Mouse (Mus musculus) midbrain, postnatal 0 days (tissue): ENCODE results near the gene Ociad1. TPM values are rescaled to one million over a fixed set of nuclear protein-coding genes. Genes with fewer than 3 reads are reported as not detected.

Source experiments
- ATAC-seq: fragments of 200-750 bp; cut with Nextera tagmentation; 2 replicates; pipeline ENCODE4 v1.8.0; 2017; ENCODE audit warnings: moderate number of reproducible peaks, mild to moderate bottlenecking, moderate TSS enrichment, moderate library complexity; ENCODE audit not compliant: low FRiP score
- DNase-seq: peaks from one replicate; pipeline ENCODE4 v3.0.0-alpha.2; 2015; ENCODE audit warnings: low spot score
- H3K27ac ChIP-seq: fragments of 300-500 bp; sonication (generic); 2 replicates; pipeline ENCODE4 v1.5.1; 2014; ENCODE audit warnings: low read depth, mild to moderate bottlenecking, low read length, mixed read lengths
- H3K27me3 ChIP-seq: fragments of 300-500 bp; sonication (generic); 2 replicates; pipeline ENCODE4 v1.6.1; 2014; ENCODE audit warnings: low read length, control low read depth, mixed read lengths; ENCODE audit not compliant: insufficient read depth
- H3K36me3 ChIP-seq: fragments of 300-500 bp; sonication (generic); 2 replicates; pipeline ENCODE4 v1.6.1; 2014; ENCODE audit warnings: low read length, control low read depth, mixed read lengths; ENCODE audit not compliant: insufficient read depth
- H3K4me1 ChIP-seq: fragments of 300-500 bp; sonication (generic); 2 replicates; pipeline ENCODE4 v1.6.1; 2014; ENCODE audit warnings: mild to moderate bottlenecking, control low read depth, antibody characterized with exemption, low read length, mixed read lengths; ENCODE audit not compliant: insufficient read depth
- H3K4me2 ChIP-seq: fragments of 300-500 bp; sonication (generic); 2 replicates; pipeline ENCODE4 v1.6.1; 2014; ENCODE audit warnings: low read depth, mild to moderate bottlenecking, low read length, mixed read lengths; ENCODE audit not compliant: poor library complexity, severe bottlenecking
- H3K4me3 ChIP-seq: fragments of 300-500 bp; sonication (generic); 2 replicates; pipeline ENCODE4 v1.5.1; 2014; ENCODE audit warnings: low read depth, mild to moderate bottlenecking, low read length, moderate library complexity
- H3K9ac ChIP-seq: fragments of 300-500 bp; sonication (generic); replicated peaks from 2 replicates; pipeline ENCODE4 v1.6.1; 2014; ENCODE audit warnings: mild to moderate bottlenecking, low read length, moderate library complexity, mixed read lengths; ENCODE audit not compliant: poor library complexity, severe bottlenecking
- H3K9me3 ChIP-seq: fragments of 300-500 bp; sonication (generic); 2 replicates; pipeline ENCODE4 v1.6.1; 2016; ENCODE audit warnings: low read length, control low read depth
- CTCF ChIP-seq: IDR thresholded peaks from 2 replicates; pipeline ENCODE4 v1.5.1; 2016; ENCODE audit warnings: antibody characterized with exemption, mild to moderate bottlenecking
- WGBS: fragments of 180-500 bp; shearing (Covaris S2); extraction: QIAGEN DNeasy Blood & Tissue Kit; methylation state at CpG from one replicate; pipeline ENCODE4 v1.1.7; 2014; 5-methylcytosine and 5-hydroxymethylcytosine counted together
- polyA plus RNA-seq: library from polyadenylated mRNA; unstranded; fragments of >200 nt; fragmentation: Nextera tagmentation; extraction: Ambion mirVana; gene quantifications from 2 replicates; pipeline ENCODE4 v1.2.1, GENCODE M21; 2015
- total RNA-seq: library from RNA; depleted of rRNA; stranded (reverse); fragments of >200 nt; gene quantifications from 2 replicates; pipeline ENCODE4 v1.2.3, GENCODE M21; 2014

The Ociad1 gene
- total and polyA plus RNA-seq, 2 experiments from 2014 or later: 195 to 399 TPM

GRCm38 (mm10) chr5:73264122-73264521 lies 28.5 kb upstream of the Ociad1 start:
- DNase-seq (no peak), ATAC-seq (no peak)
- 59% methylated on average over 4 of the region's 5 CpGs for WGBS
- no peak for TF ChIP-seq CTCF
- no peaks in the 10 kb centered on the region for H3K27me3 ChIP-seq
- H3K9ac ChIP-seq: no peak overlapping the region
- no peaks in the 10 kb centered on the region for H3K9me3 ChIP-seq
- H3K27ac ChIP-seq: no peak overlapping the region
- no peaks in the 10 kb centered on the region for H3K4me1 ChIP-seq
- no peak overlapping the region for H3K4me3 ChIP-seq
- H3K36me3 ChIP-seq: no peaks in the 10 kb centered on the region
- H3K4me2 ChIP-seq: no peak overlapping the region

- no peaks in the 10 kb centered on the region for H3K36me3 ChIP-seq
- no peaks in the 10 kb centered on the region for H3K27me3 ChIP-seq
- H3K4me2 ChIP-seq: no peak overlapping the region
- no peak for TF ChIP-seq CTCF
- ATAC-seq (no peak), DNase-seq (no peak)
- no peak overlapping the region for H3K4me3 ChIP-seq
- no peak overlapping the region for H3K9ac ChIP-seq
- 82% methylated on average over 5 of the region's 5 CpGs for WGBS
- no peaks in the 10 kb centered on the region for H3K4me1 ChIP-seq
- H3K9me3 ChIP-seq: no peaks in the 10 kb centered on the region
- H3K27ac ChIP-seq: no peak overlapping the region
These were observed 27.1 kb upstream of the Ociad1 start for GRCm38 (mm10) chr5:73265460-73265859.

DNA sequence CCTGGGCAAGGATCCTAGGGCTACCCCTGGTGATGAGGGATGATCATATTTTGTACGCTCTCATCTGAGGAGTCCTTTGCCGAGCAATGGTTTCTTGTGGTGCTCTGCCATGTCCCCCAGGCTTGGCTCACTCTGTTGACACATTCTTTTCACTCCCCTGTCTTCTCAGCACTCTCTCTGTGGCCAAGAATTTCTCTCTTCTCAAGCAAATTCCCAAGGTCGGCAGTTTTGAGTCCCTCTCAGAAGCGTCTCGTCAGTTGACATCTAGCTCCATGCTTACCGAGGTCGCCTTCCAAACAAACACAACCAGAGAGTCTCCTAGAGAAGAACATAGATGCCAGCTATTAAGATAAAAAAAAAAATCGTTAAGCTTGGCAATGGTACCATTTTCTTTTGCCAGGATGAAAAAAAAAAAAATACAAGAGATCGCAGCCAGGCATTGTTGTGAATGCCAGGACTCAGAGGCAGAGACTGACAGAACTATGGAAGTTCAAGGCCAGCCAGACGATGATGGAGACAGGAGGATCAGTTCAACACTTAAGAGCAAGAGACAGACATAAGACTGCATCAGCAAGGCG lies 23.9 kb upstream of the Ociad1 start:
- no peak for TF ChIP-seq CTCF
- Histone ChIP-seq H3K9ac (no peak overlapping the region), H3K27me3 (no peaks in the 10 kb centered on the region), H3K9me3 (no peaks in the 10 kb centered on the region), H3K4me3 (no peak overlapping the region), H3K4me1 (no peaks in the 10 kb centered on the region), H3K4me2 (no peak overlapping the region), H3K27ac (no peak overlapping the region), H3K36me3 (no peaks in the 10 kb centered on the region)
- WGBS: 81% methylated on average over 11 of the region's 11 CpGs
- ATAC-seq (no peak), DNase-seq (no peak)

DNA sequence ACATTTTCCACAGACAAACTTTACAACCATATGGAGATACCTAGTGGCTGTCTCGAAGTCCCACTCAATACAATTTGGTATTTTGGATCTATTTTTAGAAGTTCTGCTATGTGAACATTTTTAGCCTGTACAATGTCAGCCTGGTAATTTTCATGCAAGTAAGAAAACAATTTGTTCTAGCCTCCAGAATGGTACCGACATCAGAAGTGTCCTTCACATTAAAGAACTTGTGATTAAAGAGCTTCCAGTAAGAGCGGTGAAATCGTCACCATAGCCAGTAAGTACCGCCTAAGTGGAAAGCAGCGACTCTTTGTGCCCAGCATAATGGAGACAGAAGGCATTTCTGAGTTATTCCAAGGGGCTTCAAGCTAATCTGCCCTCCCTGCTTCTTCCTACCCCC lies 22.0 kb upstream of the Ociad1 start:
- WGBS: 63% methylated on average over 6 of the region's 6 CpGs
- TF ChIP-seq CTCF: no peak

DNA sequence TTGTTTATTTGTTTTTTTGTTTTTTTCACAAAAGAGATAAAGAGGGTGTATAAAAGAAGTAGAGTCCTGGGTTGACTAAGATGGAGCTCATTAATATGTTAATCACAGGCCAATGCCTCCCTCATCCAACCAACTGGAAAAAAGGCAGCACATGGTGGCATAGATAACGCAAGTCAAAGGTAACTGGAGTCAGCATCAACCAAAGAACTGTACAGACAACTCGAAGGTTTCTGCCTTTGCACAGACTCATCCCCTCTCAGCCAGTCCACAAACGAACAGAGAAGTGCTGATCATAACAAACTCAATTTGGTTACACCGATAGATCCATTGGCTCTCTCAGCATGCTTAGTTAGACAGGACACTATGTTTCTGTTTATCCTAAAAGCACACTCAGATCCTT lies 19.4 kb upstream of the Ociad1 start:
- Histone ChIP-seq H3K27me3 (no peaks in the 10 kb centered on the region), H3K4me1 (no peaks in the 10 kb centered on the region), H3K4me2 (no peak overlapping the region), H3K9ac (no peak overlapping the region), H3K4me3 (no peak overlapping the region), H3K9me3 (no peaks in the 10 kb centered on the region), H3K36me3 (no peaks in the 10 kb centered on the region), H3K27ac (no peak overlapping the region)
- DNase-seq (no peak), ATAC-seq (no peak)
- no peak for TF ChIP-seq CTCF
- 69% methylated on average over 4 of the region's 4 CpGs for WGBS

More for the DNA sequence above, 22.0 kb upstream of the Ociad1 start:
- H3K27me3 ChIP-seq: no peaks in the 10 kb centered on the region
- H3K4me2 ChIP-seq: no peak overlapping the region
- no peaks in the 10 kb centered on the region for H3K36me3 ChIP-seq
- no peak overlapping the region for H3K27ac ChIP-seq
- H3K9me3 ChIP-seq: no peaks in the 10 kb centered on the region
- no peak overlapping the region for H3K4me3 ChIP-seq
- ATAC-seq (no peak), DNase-seq (no peak)
- H3K4me1 ChIP-seq: no peaks in the 10 kb centered on the region
- no peak overlapping the region for H3K9ac ChIP-seq

DNA sequence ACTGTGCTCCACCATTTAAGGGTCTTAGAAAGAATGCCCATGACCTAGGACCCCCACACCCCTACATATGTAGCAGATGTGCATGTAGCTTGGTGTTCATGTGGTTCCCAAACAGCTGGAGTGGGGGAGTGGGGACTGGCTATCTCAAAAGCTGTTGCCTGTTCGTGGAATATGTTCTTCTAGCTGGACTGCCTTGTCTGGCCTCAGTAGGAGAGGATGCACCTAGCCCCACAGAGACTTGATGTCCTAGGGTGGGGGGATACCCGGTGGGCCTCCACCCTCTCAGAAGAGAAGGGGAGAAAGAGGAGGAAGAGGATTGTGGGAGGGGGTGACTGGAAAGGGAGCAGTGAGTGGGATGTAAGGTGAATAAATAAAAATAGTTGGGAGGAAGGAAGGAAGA lies 17.6 kb upstream of the Ociad1 start:
- DNase-seq (no peak), ATAC-seq (no peak)
- Histone ChIP-seq H3K9ac (no peak overlapping the region), H3K4me2 (no peak overlapping the region), H3K36me3 (no peaks in the 10 kb centered on the region), H3K27me3 (no peaks in the 10 kb centered on the region), H3K4me1 (no peaks in the 10 kb centered on the region), H3K27ac (no peak overlapping the region), H3K4me3 (no peak overlapping the region), H3K9me3 (no peaks in the 10 kb centered on the region)
- WGBS: 78% methylated on average over 2 of the region's 2 CpGs
- no peak for TF ChIP-seq CTCF
